Mouse (Mus musculus): ENCODE results near the gene Vill. TPM values are rescaled to one million over a fixed set of nuclear protein-coding genes. Genes with fewer than 3 reads are reported as not detected.

Vill gene
- total RNA-seq, 2 experiments from 2014 or later = 0.41 to 0.69 TPM

DNA sequence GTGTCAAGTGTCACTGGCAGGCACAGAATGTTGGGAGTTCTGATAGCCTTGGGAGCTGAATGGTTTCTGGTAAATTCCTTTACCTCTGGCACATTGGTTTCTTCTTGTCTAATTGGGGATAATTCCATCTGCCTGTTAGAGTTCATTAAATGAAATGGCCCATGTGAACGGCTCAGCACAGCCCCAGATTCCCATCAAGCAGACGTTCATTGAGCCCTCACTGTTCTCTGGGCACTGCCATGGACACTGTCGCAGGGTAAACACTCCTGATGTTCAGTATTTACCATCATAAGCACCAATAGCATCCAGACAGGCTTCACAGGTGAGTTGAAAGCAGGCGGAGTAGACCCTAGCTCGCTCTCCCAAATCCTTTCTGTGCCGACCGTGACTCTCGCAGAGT is 18.5 kb upstream of the Vill start:
- no peak for DNase-seq
- intact Hi-C loops (cut with DNase I) = no loop called here

DNA sequence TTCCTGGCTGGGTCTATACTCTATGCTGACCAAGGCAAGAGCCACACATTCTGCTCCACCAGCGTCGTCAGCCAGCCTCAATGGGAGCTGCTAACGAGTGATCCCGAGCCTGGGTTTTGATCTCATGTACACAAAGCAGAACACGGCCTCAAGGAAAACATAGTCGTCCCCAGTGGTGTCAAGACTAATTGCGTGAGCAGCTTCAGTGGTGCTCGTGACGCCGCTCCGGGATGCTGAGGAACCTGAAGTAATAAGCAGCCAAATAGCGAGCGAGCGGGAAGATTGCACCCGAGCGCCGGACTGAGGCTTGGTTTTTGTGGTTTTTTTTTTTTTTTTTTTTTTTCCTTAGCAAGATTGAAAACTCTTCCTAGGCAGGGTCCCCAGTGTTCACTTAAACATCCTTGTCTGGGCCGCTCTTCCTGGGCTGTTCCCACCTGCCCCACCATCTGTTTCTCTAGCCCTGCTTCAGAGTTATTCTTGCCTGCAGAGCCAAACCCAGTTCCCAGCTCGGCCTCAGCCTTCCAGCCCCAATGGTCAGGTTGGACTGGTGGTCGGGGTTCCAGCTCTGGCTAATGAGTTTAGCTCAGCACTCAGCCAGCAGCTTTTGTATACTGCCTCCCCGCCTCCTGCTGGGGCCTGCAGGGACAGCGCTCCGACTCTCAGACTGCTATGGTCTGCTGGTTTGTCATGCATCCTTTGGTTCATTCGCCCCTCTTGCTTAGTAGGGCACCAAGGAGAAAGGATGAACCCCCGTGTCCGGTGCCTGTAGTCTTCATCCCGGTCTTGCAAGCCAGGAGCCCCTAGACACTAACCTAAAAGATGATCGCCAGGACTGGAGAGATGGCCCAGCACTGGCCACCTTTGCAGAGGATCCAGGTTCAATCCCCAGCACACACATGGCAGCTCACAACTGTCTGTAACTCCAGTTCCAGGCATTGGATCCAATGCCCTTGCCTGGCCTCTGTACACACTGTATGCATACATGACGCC is 17.6 kb upstream of the Vill start:
- DNase-seq = no peak
- intact Hi-C loops (cut with DNase I) = no loop called here

GRCm38 (mm10) chr9:119035836-119036235 is 16.7 kb upstream of the Vill start:
- intact Hi-C loops (cut with DNase I) = no loop called here

DNA sequence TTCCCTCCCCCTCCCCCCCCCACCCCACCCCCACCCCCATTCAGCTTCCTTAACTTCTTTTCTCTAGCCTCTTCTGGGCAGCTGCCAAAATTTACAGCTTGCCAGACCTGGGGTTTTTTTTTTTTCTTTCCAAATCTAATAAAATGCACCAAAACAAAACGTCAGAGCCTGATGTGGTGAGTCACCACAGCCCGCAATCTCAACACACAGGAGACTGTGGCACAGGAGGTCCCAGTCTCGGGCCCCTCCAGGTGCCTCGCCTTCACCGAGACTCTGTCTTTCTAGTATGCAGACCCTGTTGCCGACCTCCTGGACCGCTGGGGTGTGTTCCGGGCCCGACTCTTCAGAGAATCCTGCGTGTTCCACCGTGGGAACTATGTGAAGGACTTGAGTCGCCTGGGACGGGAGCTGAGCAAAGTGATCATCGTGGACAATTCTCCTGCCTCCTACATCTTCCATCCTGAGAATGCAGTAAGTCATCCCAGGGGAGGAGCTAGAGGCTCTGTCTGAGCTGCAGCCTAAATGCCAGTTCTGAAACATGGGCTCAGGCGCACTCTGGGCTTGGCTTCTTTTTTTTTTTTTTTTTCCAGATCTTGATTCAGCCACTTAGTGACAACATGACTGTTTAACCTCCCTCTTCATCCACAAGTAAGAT is 15.4 kb upstream of the Vill start:
- peak; percentile 23 to 33 for DNase-seq
- intact Hi-C loops (cut with DNase I) = no loop called here

More at GRCm38 (mm10) chr9:119035836-119036235, 16.7 kb upstream of the Vill start:
- DNase-seq = peak; percentile 84 to 88

DNA sequence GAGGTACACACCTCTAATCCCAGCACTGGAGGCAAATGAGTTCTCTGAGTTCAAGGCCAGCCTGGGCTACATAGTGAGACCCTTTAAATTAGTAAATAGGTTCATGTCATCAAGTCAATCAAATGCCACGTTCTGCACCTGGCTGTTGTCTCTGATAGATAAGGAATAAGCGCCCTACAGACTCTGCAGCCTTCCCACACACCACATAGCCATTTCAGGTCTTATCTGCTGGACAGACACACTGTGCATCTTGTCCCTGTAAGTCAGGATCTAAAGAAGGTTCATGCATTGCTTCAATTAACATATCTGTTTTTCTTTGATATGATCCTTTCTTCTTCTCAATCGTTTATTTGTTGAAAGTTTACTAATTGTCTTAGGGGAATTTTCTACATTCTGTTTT is 14.0 kb upstream of the Vill start:
- intact Hi-C loops (cut with DNase I) = no loop called here
- no peak for DNase-seq

- no peak for DNase-seq
- intact Hi-C loops (cut with DNase I) = no loop called here
Observed at GRCm38 (mm10) chr9:119040101-119040775, 12.3 kb upstream of the Vill start.

DNA sequence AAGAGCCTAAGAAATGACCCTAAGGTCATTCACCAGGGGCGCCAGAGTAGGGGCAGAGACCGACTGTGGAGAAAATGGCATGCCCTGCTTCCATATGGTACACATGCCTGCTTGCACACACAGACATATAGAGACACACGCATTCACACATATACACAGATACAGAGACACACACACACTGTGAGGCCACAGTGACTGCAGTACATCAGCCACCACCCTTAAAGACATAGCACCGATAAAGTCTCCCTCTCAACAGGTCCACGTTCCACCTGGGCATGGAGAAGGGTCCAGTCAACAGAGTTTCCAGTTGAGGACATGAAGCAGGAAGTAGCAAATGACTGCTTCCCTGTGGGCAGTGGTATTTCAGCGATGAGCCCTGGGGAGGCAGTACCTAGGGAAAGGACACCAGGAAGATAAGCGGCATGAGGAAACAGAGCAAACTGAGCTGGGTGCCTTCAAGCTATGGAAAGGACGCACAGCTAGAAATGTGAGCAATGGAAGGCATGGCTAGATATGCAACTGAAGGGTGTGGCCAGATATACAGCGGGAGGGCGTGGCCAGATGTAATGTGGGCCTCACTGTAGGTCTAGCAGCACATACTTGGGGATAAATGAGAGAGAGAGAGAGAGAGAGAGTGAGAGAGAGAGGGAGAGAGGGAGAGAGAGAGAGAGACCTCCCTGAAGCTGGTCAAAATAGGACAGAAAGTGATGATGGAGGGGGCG is 4.2 kb upstream of the Vill start:
- intact Hi-C loops (cut with DNase I) = no loop called here

DNA sequence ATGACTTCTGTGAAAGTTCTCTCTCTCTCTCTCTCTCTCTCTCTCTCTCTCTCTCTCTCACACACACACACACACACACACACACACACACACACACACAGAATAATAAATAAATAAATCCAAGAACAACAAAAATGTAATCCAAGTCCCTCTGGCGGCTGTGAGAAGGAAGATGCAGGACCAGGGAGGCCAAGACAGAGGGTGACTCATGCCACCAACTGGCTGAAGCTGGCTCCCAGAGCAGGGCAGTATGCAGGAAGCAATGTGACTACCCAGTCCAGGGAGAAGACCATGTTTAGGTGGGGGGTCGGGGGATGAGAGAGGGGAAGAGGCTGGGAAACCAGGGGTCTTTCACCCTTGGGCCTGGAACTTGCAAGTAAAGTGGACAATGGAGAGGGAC is 1.4 kb upstream of the Vill start:
- intact Hi-C loops (cut with DNase I) = no loop called here
- DNase-seq = no peak

More for the DNA sequence above, 4.2 kb upstream of the Vill start:
- no peak for DNase-seq

- no peak for DNase-seq
- intact Hi-C loops (cut with DNase I) = no loop called here
Observed at GRCm38 (mm10) chr9:119053964-119054576, 1.5 kb downstream of the Vill start.

DNA sequence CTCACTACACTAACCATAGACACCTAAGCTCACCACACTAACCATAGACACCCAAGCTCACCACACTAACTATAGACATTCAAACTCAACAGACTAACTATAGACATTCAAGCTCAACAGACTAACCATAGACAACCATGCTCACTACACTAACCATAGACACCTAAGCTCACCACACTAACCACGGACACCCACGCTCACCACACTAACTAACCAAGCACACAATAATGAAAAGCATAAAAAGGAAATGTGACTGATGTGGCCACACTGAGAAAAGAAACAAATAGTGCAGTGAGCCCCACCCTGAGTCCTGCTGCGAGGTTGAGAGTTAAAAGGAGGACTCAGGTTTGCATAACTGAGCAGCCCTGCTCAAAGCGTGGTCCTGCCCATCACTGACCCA is 2.8 kb downstream of the Vill start:
- intact Hi-C loops (cut with DNase I) = no loop called here
- no peak for DNase-seq

DNA sequence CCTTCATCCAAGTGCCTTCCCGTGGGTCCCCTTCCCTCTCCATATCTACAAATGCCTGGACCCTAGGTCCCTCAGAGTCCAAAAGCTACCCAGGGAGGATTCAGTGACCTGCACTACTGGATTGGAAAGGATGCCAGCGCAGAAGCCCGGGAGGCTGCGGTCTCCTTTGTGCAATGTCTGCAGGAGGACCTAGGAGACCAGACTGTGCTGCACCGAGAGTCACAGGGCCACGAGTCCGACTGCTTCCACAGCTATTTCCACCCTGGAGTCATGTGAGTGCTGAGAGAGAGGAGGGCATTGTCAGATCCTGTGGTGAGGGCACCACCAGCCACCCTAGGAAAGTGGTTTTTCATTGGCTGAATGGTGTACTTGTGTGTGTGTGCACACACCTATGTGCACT is 5.7 kb downstream of the Vill start:
- intact Hi-C loops (cut with DNase I) = no loop called here

DNA sequence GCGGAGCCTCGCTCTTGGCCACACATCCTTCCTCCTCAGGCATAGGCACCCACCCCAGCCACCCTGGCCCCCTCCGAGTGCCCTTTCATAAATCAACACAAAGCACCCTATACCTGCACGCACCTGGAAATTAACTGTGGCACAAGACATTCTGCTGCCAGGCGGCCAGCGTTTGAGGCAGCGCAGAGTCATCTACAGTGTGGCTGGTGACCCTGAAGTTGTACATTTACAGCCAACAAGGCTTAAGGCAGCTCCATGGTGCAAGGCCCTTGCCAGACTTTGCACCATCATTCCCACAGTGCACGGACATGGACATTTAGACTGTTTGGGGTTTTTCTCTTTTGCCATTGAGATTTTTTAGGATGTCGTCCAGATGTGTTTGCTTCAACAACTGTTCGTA is 8.1 kb downstream of the Vill start:
- DNase-seq = no peak
- intact Hi-C loops (cut with DNase I) = loop anchor here (10.0 kb wide), 1 partner anchor 476 kb away; no protein-coding TSS in a partner anchor

More for the DNA sequence above, 5.7 kb downstream of the Vill start:
- DNase-seq = no peak

DNA sequence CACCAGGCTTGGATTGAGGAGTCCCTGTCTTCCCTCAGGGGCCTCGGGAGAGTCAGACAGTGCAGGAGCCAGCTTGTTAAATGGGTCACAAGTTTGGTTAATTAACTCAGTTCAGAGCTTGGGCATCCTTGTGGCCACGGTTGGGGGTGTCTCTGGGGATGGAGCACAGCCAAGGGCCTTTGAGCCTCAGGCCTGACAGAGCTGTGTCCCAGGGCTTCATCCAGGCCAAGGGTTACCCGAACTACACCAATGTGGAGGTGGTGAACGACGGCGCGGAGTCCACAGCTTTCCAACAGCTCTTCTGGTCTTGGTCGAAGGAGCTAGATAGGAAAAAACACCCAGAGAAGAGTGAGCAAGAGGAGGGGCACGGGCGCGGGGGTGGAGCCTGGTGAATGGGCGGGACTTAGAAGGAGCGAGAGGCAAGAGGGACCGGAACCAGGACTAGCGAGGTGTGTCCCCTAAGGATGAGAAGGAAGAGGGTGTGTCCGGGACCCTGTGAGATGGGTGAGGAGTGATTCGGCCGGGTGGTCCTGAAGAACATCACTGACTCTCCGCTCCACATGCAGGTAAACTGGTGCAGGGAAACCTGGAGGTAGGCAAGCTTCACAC is 10.6 kb downstream of the Vill start:
- intact Hi-C loops (cut with DNase I) = loop anchor here (10.0 kb wide), 1 partner anchor 478 kb away; no protein-coding TSS in a partner anchor
- no peak for DNase-seq

DNA sequence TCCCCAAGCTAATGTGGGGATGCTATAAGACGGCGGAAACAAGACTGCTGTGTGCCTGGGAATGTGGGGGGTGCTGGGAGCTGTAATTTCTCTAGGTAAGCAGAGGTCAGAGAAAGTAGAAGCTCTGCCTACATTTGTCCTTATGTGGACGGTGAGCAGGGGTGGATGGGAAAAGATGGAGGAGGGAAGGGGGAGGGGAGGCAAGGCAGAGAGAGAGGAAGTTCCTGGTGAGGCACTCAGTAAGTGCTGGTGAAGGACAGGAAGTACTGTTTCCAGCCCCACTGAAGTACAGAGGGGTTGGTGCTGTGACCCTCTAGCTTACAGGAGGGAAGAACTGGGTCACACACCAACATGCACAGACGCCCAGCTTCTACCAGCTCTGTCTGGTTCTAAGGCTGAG is 11.7 kb downstream of the Vill start:
- intact Hi-C loops (cut with DNase I) = loop anchor here (10.0 kb wide), 1 partner anchor 479 kb away; no protein-coding TSS in a partner anchor
- DNase-seq = no peak

DNA sequence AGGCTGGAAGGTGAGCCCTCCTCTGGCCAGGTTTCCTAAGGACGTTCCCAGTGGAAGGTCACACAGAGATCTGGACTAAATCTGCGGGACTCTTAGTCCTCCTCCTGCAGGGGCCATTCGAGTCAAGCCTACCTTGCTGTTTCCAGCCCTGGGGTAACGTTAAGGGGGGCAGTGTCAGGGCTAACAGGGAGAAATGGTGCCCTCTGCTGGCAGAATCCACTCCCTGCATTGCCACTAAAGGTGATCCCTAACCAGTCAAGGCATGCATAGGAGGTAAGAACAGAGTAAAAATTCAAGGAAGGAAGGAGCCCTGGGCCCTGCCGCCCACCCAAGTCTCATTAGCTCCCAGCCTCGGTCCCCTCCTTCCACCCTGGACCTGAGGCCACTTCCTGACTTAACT is 15.0 kb downstream of the Vill start:
- intact Hi-C loops (cut with DNase I) = loop anchor here (1.0 to 10.0 kb wide), 3 partner anchors 37 to 483 kb away; no protein-coding TSS in a partner anchor
- DNase-seq = peak; percentile 81 to 87

DNA sequence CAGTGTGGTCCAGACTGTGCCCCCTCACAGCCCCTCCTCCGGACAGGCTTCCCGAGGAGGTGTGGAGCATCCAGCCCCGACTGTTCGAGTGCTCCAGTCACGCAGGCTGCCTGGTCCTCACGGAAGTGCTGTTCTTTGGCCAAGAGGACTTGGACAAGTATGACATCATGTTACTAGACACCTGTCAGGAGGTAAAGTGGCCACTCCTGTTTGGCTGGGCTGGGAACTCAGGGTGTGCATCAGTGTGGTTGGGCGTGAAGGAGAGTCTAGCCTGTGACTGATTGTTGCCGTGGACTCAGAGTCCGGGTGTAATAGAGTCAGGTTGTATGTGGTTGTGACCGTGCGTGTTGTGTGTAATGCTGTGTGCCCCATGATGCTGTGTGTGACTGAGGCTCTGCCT is 15.7 kb downstream of the Vill start:
- intact Hi-C loops (cut with DNase I) = loop anchor here (10.0 kb wide), 1 partner anchor 483 kb away; no protein-coding TSS in a partner anchor
- no peak for DNase-seq

DNA sequence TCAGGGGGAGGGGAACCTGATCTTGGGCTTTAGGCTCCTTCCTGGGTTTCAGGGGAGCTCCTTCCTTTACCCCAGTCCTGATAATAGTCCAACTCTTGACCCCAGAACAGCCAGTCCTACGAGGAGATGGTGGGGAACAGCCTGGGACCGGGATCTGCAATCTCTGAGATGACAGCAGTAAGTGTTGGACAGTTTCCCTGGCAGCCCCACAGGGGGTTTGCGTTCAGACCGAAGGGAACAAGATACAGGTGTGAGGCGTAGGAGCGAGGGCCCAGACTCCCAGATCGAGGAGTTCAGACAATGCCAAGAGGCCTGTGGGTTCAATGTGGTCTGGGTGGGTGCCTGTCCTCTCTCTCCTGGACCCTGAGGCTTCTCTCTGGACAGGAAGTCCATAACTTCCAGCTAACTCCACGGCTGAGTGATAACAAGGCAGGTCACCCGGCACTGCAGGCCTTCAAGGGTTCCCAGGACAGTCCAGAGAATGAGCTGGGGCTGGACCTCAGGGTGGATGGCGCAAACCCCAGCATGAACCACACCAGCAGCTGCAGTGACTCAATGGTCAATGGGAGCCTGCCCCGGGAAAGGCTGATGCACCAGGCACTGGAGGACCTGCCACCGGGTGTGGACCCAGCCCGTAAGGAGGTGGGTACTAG is 17.7 kb downstream of the Vill start:
- intact Hi-C loops (cut with DNase I) = no loop called here
- no peak for DNase-seq

DNA sequence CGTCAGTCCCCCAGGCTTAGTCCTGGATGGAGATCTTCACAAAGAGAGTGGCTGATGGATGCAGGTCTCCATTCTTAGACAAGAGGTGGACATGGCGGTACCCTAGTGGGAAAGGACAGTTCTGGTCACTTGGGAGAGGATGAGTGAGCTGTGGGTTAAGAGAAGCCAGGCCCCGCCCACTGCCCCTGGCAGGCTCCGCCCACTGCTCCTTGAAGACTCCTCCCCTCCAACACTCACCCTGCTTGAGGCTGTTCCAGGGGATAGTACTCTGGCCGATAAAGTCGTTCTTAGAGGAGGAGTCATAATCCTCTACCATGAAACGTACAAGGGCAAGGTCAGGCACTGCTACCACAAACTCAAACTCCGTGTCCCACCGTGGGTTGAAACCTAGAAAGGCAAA is 19.2 kb downstream of the Vill start:
- peak in 1 of 2 experiments; percentile 7 for DNase-seq
- intact Hi-C loops (cut with DNase I) = no loop called here
